Mouse (Mus musculus) cerebellum, postnatal 25 days (tissue): ENCODE measurements at regions not wholly inside any gene's neighbourhood (a gene's known extent, or its start where the extent isn't known, plus 50 kb on each side); places are given as distances from the start of the nearest gene placed in this dataset.
A peak's percentile ranks its signal among the peaks of the same experiment; 100 is the strongest.

Experiments
- DNase-seq, 2 experiments: peaks; one replicate each; pipeline ENCODE4 v3.0.0; 2021; ENCODE audit warnings: mixed read lengths in 2 of 2

- no peak for DNase-seq
Measured at GRCm38 (mm10) chr1:126916369-126916768, 85.8 kb upstream of the Nckap5 start.

- no peak for DNase-seq
Measured at GRCm38 (mm10) chr1:126911277-126912060, 80.9 kb upstream of the Nckap5 start.

- DNase-seq: no peak
Measured at GRCm38 (mm10) chr1:126907417-126907816, 76.8 kb upstream of the Nckap5 start.

GRCm38 (mm10) chr1:126898484-126898883, 67.9 kb upstream of the Nckap5 start:
- DNase-seq: no peak

GRCm38 (mm10) chr1:126896895-126897294, 66.3 kb upstream of the Nckap5 start:
- DNase-seq: peak in 1 of 2 experiments; percentile 7

- no peak for DNase-seq
Measured at GRCm38 (mm10) chr1:126880801-126881200, 50.2 kb upstream of the Nckap5 start.
